Mouse (Mus musculus) cerebellum, adult 2 months (tissue): ENCODE measurements around the gene Usb1.

Experiments used
- CTCF ChIP-seq: fragments of 200-500 bp; IDR thresholded peaks from 2 replicates; pipeline ENCODE4 v1.5.1; 2011; ENCODE audit warnings: low read depth, mild to moderate bottlenecking, control low read depth, low read length, moderate library complexity, borderline replicate concordance; ENCODE audit not compliant: insufficient read depth
- POLR2A ChIP-seq: fragments of 200-500 bp; IDR thresholded peaks from 2 replicates; pipeline ENCODE4 v1.6.1; 2011; ENCODE audit warnings: low read length, control low read depth, borderline replicate concordance; ENCODE audit not compliant: insufficient read depth

DNA sequence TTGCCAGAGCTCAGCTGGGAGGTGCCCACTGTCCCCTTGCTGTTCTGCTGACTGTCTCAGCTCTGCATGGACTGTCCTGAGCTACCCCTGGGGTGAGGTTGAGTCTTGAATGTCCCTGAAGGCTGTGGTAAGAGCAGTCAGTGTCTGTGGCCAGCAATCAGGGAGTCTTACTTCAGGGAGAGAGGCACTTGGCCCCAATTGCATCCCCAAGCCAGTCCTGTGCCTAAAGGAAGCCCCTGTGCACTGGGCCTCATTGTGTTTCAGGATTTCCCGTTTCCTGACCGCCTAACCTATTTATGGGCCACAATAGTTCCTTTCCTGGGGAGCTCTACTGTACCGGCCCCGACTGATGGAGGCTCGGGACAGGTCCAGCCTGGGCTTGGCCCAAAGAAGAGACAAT, 60.5 kb downstream of the Usb1 start:
- TF ChIP-seq POLR2A (no peak), CTCF (no peak)
